Mouse (Mus musculus): ENCODE data around the gene Mdm2. TPM values are rescaled to one million over a fixed set of nuclear protein-coding genes. Genes with fewer than 3 reads are reported as not detected.

The Mdm2 gene
- total RNA-seq (2023): 155 TPM

GRCm38 (mm10) chr10:117710604-117711141 is at the start of gene Mdm2:
Gene Mdm2 (minus strand): TSS chr10:117710758.

DNA sequence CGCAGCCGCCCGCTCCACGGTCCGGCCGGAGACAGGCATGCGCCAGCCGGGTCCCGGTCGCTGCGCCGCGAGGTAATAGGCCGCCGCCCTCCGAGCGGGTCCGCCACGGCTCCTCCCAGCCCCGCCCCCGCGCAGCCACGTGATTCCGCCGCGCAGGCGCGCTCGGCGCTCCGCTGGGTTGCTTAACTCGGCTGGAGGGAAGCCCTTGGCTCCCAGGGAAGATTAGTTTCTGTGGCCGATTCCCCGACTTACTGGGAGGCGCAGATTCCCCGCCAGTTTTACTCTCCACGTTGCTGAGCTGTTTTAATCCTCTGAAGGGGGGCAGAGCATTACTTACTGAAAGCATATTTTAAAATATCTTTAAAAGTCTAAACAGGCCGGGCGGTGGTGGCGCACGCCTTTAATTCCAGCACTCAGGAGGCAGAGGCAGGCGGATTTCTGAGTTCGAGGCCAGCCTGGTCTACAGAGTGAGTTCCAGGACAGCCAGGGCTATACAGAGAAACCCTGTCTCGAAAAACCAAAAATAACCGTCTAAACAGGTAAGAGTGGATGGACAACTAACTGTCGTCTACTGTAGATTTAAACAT is 35.8 kb upstream of the Mdm2 start, which contains the start of gene Slc35e3:
Gene Slc35e3, minus strand, starts transcription at position 69 of the 587 bp plus-strand sequence.

Other genes with a start within 250 kb of the Mdm2 start
- 31.9 TPM for gene Cpm, start 81.3 kb downstream of the Mdm2 start, total RNA-seq (2023)
- 7.9 TPM for gene Slc35e3, start 35.6 kb upstream of the Mdm2 start, total RNA-seq (2023)
- gene Nup107, start 81.9 kb upstream of the Mdm2 start, total RNA-seq (2023): 35.7 TPM
- gene Rap1b, start 135.3 kb upstream of the Mdm2 start, total RNA-seq (2023): 535 TPM

Measured in CD4-positive naive resting alpha-beta T cell, adult 76 days (primary cell).